Mouse (Mus musculus) stomach, embryonic 14.5 days (tissue): ENCODE measurements at regions not wholly inside any gene's neighbourhood (a gene's known extent, or its start where the extent isn't known, plus 50 kb on each side); places are given as distances from the start of the nearest gene placed in this dataset.

Experiments
- ATAC-seq: fragments of 200-750 bp; cut with Nextera tagmentation; 2 replicates; pipeline ENCODE4 v1.8.0; 2017; ENCODE audit warnings: low read depth, moderate TSS enrichment; ENCODE audit not compliant: insufficient number of reproducible peaks, insufficient read depth, low FRiP score
- H3K27ac ChIP-seq: fragments of 300-500 bp; sonication (generic); 2 replicates; pipeline ENCODE4 v1.5.1; 2014; ENCODE audit warnings: mild to moderate bottlenecking, low read length, moderate library complexity, mixed read lengths
- H3K27me3 ChIP-seq: fragments of 300-500 bp; sonication (generic); 2 replicates; pipeline ENCODE4 v1.6.1; 2014; ENCODE audit warnings: low read length, control low read depth, mixed read lengths; ENCODE audit not compliant: control insufficient read depth, insufficient read depth
- H3K36me3 ChIP-seq: fragments of 300-500 bp; sonication (generic); 2 replicates; pipeline ENCODE4 v1.6.1; 2014; ENCODE audit warnings: mild to moderate bottlenecking, control low read depth, low read length, moderate library complexity, mixed read lengths; ENCODE audit not compliant: control insufficient read depth, insufficient read depth
- H3K4me1 ChIP-seq: fragments of 300-500 bp; sonication (generic); 2 replicates; pipeline ENCODE4 v1.6.1; 2014; ENCODE audit warnings: low read length, control low read depth, mixed read lengths; ENCODE audit not compliant: control insufficient read depth, insufficient read depth
- H3K4me2 ChIP-seq: fragments of 300-500 bp; sonication (generic); replicated peaks from 2 replicates; pipeline ENCODE4 v1.6.1; 2014; ENCODE audit warnings: low read depth, low read length, control low read depth
- H3K4me3 ChIP-seq: fragments of 300-500 bp; sonication (generic); 2 replicates; pipeline ENCODE4 v1.5.1; 2014; ENCODE audit warnings: low read depth, low read length, control low read depth
- H3K9ac ChIP-seq: fragments of 300-500 bp; sonication (generic); replicated peaks from 2 replicates; pipeline ENCODE4 v1.6.1; 2014; ENCODE audit warnings: low read depth, mild to moderate bottlenecking, control low read depth, low read length, moderate library complexity, mixed read lengths
- H3K9me3 ChIP-seq: fragments of 300-500 bp; sonication (generic); 2 replicates; pipeline ENCODE4 v1.6.1; 2016; ENCODE audit warnings: low read depth, low read length, control low read depth; ENCODE audit not compliant: control insufficient read depth
- WGBS: fragments of 180-500 bp; shearing (Covaris S2); extraction: QIAGEN DNeasy Blood & Tissue Kit; methylation state at CpG from one replicate; pipeline ENCODE4 v1.1.7; 2014; 5-methylcytosine and 5-hydroxymethylcytosine counted together

DNA sequence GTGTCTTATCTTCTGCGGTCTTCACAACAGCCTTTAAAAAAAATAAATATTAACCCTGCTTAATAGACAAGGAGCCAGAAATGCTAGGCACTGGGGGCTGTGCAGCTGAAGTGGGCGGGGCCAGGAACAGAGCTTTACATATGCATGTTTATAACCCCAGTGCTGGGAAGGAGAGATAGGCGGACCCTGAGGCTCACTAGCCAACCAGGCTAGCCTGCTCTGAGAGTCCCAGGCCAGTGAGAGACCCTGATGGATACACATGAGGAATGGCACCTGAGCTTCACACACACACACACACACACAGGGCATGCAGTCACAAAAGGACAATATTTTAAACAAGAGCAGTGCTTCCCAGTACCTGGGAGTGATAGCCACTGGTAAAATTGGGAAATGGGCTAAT, 54.1 kb upstream of the Plet1 start:
- no peak overlapping the region for H3K27ac ChIP-seq
- H3K4me2 ChIP-seq, result no peak overlapping the region
- no peak overlapping the region for H3K4me3 ChIP-seq
- no peaks in the 10 kb centered on the region for H3K4me1 ChIP-seq
- WGBS, result 71% methylated on average over 3 of the region's 3 CpGs
- no peaks in the 10 kb centered on the region for H3K27me3 ChIP-seq
- no peaks in the 10 kb centered on the region for H3K9me3 ChIP-seq
- H3K9ac ChIP-seq, result no peak overlapping the region
- H3K36me3 ChIP-seq, result no peaks in the 10 kb centered on the region
- no peak for ATAC-seq

DNA sequence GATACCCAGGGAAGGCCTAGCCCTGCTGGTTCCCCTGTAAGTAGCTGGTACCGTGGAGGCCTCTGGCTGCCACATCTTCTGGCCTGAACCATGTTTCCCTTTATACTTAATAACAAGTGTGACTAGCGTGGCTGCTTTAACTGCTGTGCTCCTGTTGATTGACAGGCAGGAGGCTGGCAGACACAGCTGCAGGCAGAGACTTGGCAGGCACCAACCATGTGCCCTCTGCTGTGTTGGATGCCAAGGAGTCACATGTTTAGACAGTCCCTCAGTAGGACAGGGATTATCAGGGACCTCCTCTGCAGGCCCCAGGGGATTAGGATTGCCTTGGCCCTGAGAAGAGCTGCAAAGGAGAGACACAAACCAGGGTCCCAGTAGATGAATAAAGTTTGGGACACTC, 53.6 kb upstream of the Plet1 start:
- Histone ChIP-seq H3K4me2 (no peak overlapping the region), H3K4me3 (no peak overlapping the region), H3K36me3 (no peaks in the 10 kb centered on the region), H3K9ac (no peak overlapping the region), H3K9me3 (no peaks in the 10 kb centered on the region), H3K27me3 (no peaks in the 10 kb centered on the region), H3K27ac (no peak overlapping the region), H3K4me1 (no peaks in the 10 kb centered on the region)
- 81% methylated on average over 2 of the region's 2 CpGs for WGBS
- ATAC-seq, result no peak

DNA sequence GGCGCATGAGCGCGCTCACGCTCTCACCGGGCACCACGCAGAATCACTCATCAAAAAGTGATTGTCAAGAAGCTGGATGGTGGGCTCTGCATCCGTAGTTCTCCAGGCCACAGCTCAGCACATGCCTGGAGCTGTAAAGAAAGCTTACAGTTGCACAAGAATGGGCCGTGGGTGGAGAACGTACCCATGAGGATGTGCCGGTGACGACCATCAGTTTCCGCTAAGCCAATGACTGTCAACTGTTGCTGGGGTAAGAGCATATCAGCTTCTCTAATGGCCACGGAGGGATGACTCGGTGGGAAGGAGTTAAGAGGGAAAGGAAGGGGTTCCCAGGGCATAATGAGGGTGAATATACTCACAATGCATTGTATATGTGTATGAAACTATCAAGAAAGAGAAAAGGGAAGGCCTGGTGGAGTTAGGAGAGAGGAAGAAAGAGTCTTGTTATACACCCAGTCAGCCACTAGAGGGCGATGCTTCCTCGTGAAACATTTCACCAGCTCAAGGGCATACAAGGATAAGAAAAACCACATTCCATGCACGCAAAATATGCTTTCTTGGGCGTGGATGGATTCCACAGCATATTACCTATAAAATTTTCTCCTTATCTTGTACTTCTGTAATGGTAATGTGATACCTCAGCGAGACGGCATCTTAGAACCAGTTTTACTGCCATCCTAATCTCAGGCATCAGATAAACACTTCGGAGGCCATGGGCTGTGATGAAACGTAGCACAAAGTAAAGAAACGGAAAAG, 50.4 kb upstream of the Plet1 start:
- H3K36me3 ChIP-seq, result no peaks in the 10 kb centered on the region
- H3K27ac ChIP-seq, result no peak overlapping the region
- WGBS, result 54% methylated on average over 23 of the region's 23 CpGs
- no peak overlapping the region for H3K4me3 ChIP-seq
- H3K9ac ChIP-seq, result no peak overlapping the region
- H3K9me3 ChIP-seq, result no peaks in the 10 kb centered on the region
- H3K4me1 ChIP-seq, result peaks cover 2% of the 10 kb centered on the region; the same call in 1 of the 2 replicates
- H3K27me3 ChIP-seq, result no peaks in the 10 kb centered on the region
- no peak for ATAC-seq
- no peak overlapping the region for H3K4me2 ChIP-seq
